Mouse (Mus musculus) midbrain, embryonic 12.5 days (tissue): Measurements from ENCODE around the gene Hist1h2bf. TPM values are rescaled to one million over a fixed set of nuclear protein-coding genes. Genes with fewer than 3 reads are reported as not detected.

ENCODE experiments used
- ATAC-seq: fragments of 200-750 bp; cut with Nextera tagmentation; 2 replicates; pipeline ENCODE4 v1.8.0; 2017; ENCODE audit warnings: low read depth, moderate TSS enrichment, moderate library complexity; ENCODE audit not compliant: low FRiP score
- H3K27ac ChIP-seq: fragments of 300-500 bp; sonication (generic); replicated peaks from 2 replicates; pipeline ENCODE4 v1.5.1; 2016; ENCODE audit warnings: mild to moderate bottlenecking
- H3K27me3 ChIP-seq: fragments of 300-500 bp; sonication (generic); 2 replicates; pipeline ENCODE4 v1.6.1; 2016; ENCODE audit warnings: mild to moderate bottlenecking
- H3K36me3 ChIP-seq: fragments of 300-500 bp; sonication (generic); 2 replicates; pipeline ENCODE4 v1.6.1; 2016
- H3K4me1 ChIP-seq: fragments of 300-500 bp; sonication (generic); 2 replicates; pipeline ENCODE4 v1.6.1; 2016
- H3K4me2 ChIP-seq: fragments of 300-500 bp; sonication (generic); replicated peaks from 2 replicates; pipeline ENCODE4 v1.6.1; 2016; ENCODE audit warnings: mild to moderate bottlenecking, moderate library complexity
- H3K4me3 ChIP-seq: fragments of 300-500 bp; sonication (generic); 2 replicates; pipeline ENCODE4 v1.5.1; 2016; ENCODE audit warnings: mild to moderate bottlenecking
- H3K9ac ChIP-seq: fragments of 300-500 bp; sonication (generic); replicated peaks from 2 replicates; pipeline ENCODE4 v1.6.1; 2016; ENCODE audit warnings: mild to moderate bottlenecking, moderate library complexity
- H3K9me3 ChIP-seq: fragments of 300-500 bp; sonication (generic); 2 replicates; pipeline ENCODE4 v1.6.1; 2016; ENCODE audit warnings: mild to moderate bottlenecking
- WGBS: fragments of 180-500 bp; shearing (Covaris S2); methylation state at CpG from one replicate; pipeline ENCODE4 v1.1.7; 2016; 5-methylcytosine and 5-hydroxymethylcytosine counted together
- microRNA-seq: library from miRNA; unstranded; fragments of <30 nt; microRNA quantifications from one replicate; pipeline ENCODE4, GENCODE M21; 2017
- polyA plus RNA-seq: library from polyadenylated mRNA; unstranded; fragments of >200 nt; fragmentation: Nextera tagmentation; extraction: Ambion mirVana; gene quantifications from 2 replicates; pipeline ENCODE4 v1.2.1, GENCODE M21; 2016

Gene Hist1h2bf
- polyA plus RNA-seq, 1 experiment from 2014 or later, result 4.5 TPM

DNA sequence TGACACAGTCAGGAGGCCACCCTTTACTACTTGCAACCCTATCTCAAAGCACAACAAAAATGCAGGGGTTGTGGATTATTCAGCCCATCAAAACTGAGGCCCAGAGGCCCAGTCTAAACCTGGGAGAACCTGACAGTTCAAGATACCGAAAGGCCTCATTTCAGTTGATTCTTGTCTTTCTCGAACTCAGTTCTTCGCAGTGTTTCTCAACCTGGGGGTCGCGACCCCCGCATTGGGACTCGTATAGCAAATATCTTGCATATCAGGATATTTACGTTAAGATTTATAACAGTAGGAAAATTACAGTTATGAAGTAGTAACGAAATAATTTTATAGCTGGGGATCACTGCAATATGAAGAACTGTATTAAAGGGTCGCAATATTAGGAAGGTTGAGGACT, 48.1 kb downstream of the Hist1h2bf start:
- Histone ChIP-seq H3K4me2 (peak overlapping the region; percentile 50), H3K4me3 (peak overlapping the region; percentile 42), H3K4me1 (peaks cover 13% of the 10 kb centered on the region), H3K9me3 (no peaks in the 10 kb centered on the region), H3K27me3 (no peaks in the 10 kb centered on the region), H3K9ac (no peak overlapping the region), H3K27ac (no peak overlapping the region), H3K36me3 (no peaks in the 10 kb centered on the region)
- 3% methylated on average over 10 of the region's 10 CpGs for whole genome bisulfite sequencing
- no peak for ATAC-seq

DNA sequence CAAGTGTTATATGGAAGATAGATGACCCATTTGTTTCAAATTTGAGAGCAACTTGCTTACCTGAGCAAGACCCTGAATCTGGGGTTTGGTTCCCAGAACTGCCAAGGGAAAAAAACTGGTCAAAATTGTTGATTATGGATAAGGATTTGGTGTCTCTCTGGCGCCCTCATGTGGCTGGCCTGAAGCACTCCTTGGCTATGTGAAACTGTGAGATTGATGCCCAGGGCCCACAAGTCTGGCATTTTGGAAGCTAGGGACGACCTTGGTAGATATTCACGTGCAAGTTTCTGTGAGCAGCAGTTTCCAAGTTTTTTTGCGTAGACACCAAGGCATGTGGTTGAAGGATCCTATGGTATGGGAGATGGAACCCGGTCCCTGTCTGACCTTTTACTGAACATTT, 49.3 kb downstream of the Hist1h2bf start:
- H3K9ac ChIP-seq, result no peak overlapping the region
- 8% methylated on average over 5 of the region's 5 CpGs for WGBS
- peaks cover 9% of the 10 kb centered on the region for H3K4me1 ChIP-seq
- H3K9me3 ChIP-seq, result no peaks in the 10 kb centered on the region
- H3K36me3 ChIP-seq, result no peaks in the 10 kb centered on the region
- H3K27me3 ChIP-seq, result no peaks in the 10 kb centered on the region
- H3K27ac ChIP-seq, result no peak overlapping the region
- ATAC-seq, result peak; percentile 36; the same call in 1 of the 2 replicates
- H3K4me2 ChIP-seq, result 0 out of 2 replicates have a peak overlapping the region, but pooled peaks have one; percentile 19
- no peak overlapping the region for H3K4me3 ChIP-seq

- Histone ChIP-seq H3K4me2 (no peak overlapping the region), H3K27ac (no peak overlapping the region), H3K36me3 (no peaks in the 10 kb centered on the region), H3K4me1 (peaks cover 9% of the 10 kb centered on the region), H3K27me3 (no peaks in the 10 kb centered on the region), H3K9ac (no peak overlapping the region), H3K9me3 (no peaks in the 10 kb centered on the region), H3K4me3 (no peak overlapping the region)
- 54% methylated on average over 5 of the region's 5 CpGs for WGBS
- ATAC-seq, result no peak
Measured at GRCm38 (mm10) chr13:23523976-23524375, 50.0 kb downstream of the Hist1h2bf start.

Small RNAs within 50 kb of the gene (microRNA-seq; reads per million reads assigned to microRNA genes)
- gene Gm44297 (not detected), gene Gm44359 (not detected), gene Gm44394 (not detected)

Other genes starting within 250 kb of the Hist1h2bf start
- gene Zfp322a, start 205.0 kb downstream of the Hist1h2bf start, polyA plus RNA-seq, result 66.1 and 66.9 TPM in 2 replicates
- gene Abt1, start 150.3 kb downstream of the Hist1h2bf start, polyA plus RNA-seq, result 10.1 and 12.3 TPM in 2 replicates
- not detected in 2 replicates for gene Btn1a1, start 108.3 kb downstream of the Hist1h2bf start, polyA plus RNA-seq
- gene Btn2a2, start 85.3 kb downstream of the Hist1h2bf start, polyA plus RNA-seq, result 0.10 and 0.17 TPM in 2 replicates
- 4.2 and 4.4 TPM in 2 replicates for gene Hist1h4h, start 43.1 kb downstream of the Hist1h2bf start, polyA plus RNA-seq
- 7.9 and 8.4 TPM in 2 replicates for gene Hist1h2af, start 40.3 kb downstream of the Hist1h2bf start, polyA plus RNA-seq
- gene Hist1h3g, start 38.8 kb downstream of the Hist1h2bf start, polyA plus RNA-seq, result 4.8 and 6.9 TPM in 2 replicates
- 0.56 and 0.64 TPM in 2 replicates for gene Hist1h2bh, start 30.8 kb downstream of the Hist1h2bf start, polyA plus RNA-seq
- 1.0 and 1.3 TPM in 2 replicates for gene Hist1h3f, start 30.1 kb downstream of the Hist1h2bf start, polyA plus RNA-seq
- 0.85 and 1.7 TPM in 2 replicates for gene Hist1h4f, start 22.5 kb downstream of the Hist1h2bf start, polyA plus RNA-seq
- 0.37 and 0.45 TPM in 2 replicates for gene Hist1h1d, start 20.9 kb downstream of the Hist1h2bf start, polyA plus RNA-seq
- gene Hist1h3e, start 11.8 kb downstream of the Hist1h2bf start, polyA plus RNA-seq, result 6.5 and 7.0 TPM in 2 replicates
- gene Hist1h2ae, start 3.0 kb downstream of the Hist1h2bf start, polyA plus RNA-seq, result 95.2 and 113 TPM in 2 replicates
- gene Hist1h2bg, start 2.8 kb downstream of the Hist1h2bf start, polyA plus RNA-seq, result 13.0 and 13.8 TPM in 2 replicates
- gene Hist1h2ad, start 185 bp upstream of the Hist1h2bf start, polyA plus RNA-seq, result 1.8 and 2.5 TPM in 2 replicates
- gene Hist1h3d, start 1.6 kb upstream of the Hist1h2bf start, polyA plus RNA-seq, result 4.6 and 5.4 TPM in 2 replicates
- gene Hist1h4d, start 7.4 kb upstream of the Hist1h2bf start, polyA plus RNA-seq, result 109 and 113 TPM in 2 replicates
- 2.5 and 2.9 TPM in 2 replicates for gene Hist1h2be, start 46.9 kb upstream of the Hist1h2bf start, polyA plus RNA-seq
- gene Hist1h1e, start 48.4 kb upstream of the Hist1h2bf start, polyA plus RNA-seq, result 24.2 and 27.0 TPM in 2 replicates
- gene Hist1h2ac, start 109.8 kb upstream of the Hist1h2bf start, polyA plus RNA-seq, result 1.1 TPM in 2 replicates
- 28.7 and 29.9 TPM in 2 replicates for gene Hist1h2bc, start 110.0 kb upstream of the Hist1h2bf start, polyA plus RNA-seq
- not detected in 2 replicates for gene Hist1h1t, start 121.6 kb upstream of the Hist1h2bf start, polyA plus RNA-seq
- 5.8 and 6.8 TPM in 2 replicates for gene Hist1h4c, start 124.3 kb upstream of the Hist1h2bf start, polyA plus RNA-seq
- 3.1 and 3.3 TPM in 2 replicates for gene Hfe, start 136.7 kb upstream of the Hist1h2bf start, polyA plus RNA-seq
- 13.6 and 14.0 TPM in 2 replicates for gene Hist1h1c, start 164.6 kb upstream of the Hist1h2bf start, polyA plus RNA-seq
- 7.9 and 9.3 TPM in 2 replicates for gene Hist1h3c, start 171.4 kb upstream of the Hist1h2bf start, polyA plus RNA-seq
- gene Hist1h2bb, start 172.5 kb upstream of the Hist1h2bf start, polyA plus RNA-seq, result 2.5 and 4.5 TPM in 2 replicates
- gene Hist1h2ab, start 176.9 kb upstream of the Hist1h2bf start, polyA plus RNA-seq, result 53.0 and 53.2 TPM in 2 replicates
- 14.7 and 16.1 TPM in 2 replicates for gene Hist1h3b, start 178.1 kb upstream of the Hist1h2bf start, polyA plus RNA-seq
- gene Hist1h4b, start 182.8 kb upstream of the Hist1h2bf start, polyA plus RNA-seq, result 5.0 and 8.0 TPM in 2 replicates
- 0.41 and 1.3 TPM in 2 replicates for gene Hist1h4a, start 187.0 kb upstream of the Hist1h2bf start, polyA plus RNA-seq
- gene Hist1h3a, start 188.2 kb upstream of the Hist1h2bf start, polyA plus RNA-seq, result 4.6 and 5.1 TPM in 2 replicates
- 2.3 and 3.6 TPM in 2 replicates for gene Hist1h1a, start 189.5 kb upstream of the Hist1h2bf start, polyA plus RNA-seq
- not detected in 2 replicates for gene Trim38, start 195.7 kb upstream of the Hist1h2bf start, polyA plus RNA-seq
- gene Slc17a2, start 232.8 kb upstream of the Hist1h2bf start, polyA plus RNA-seq, result not detected in 2 replicates